Mouse (Mus musculus): Measurements from ENCODE around the gene Msl1.

GRCm38 (mm10) chr11:98783236-98783696 lies 12.1 kb upstream of the Msl1 start:
- TF ChIP-seq POLR2A (IDR thresholded peaks at IDR 0.05; ENCODE audit: borderline replicate concordance, extremely low read depth, low read depth, low read length) (peak; percentile 93; the same call in 1 of the 2 replicates), CTCF (IDR thresholded peaks at IDR 0.05; ENCODE audit: insufficient read depth, low read length) (no peak)
